Mouse (Mus musculus) liver, embryonic 14.5 days (tissue): ENCODE results near the gene Stpg4. TPM values are rescaled to one million over a fixed set of nuclear protein-coding genes. Genes with fewer than 3 reads are reported as not detected.

Source experiments
- ATAC-seq: fragments of 200-750 bp; cut with Nextera tagmentation; 2 replicates; pipeline ENCODE4 v1.8.0; 2017; ENCODE audit warnings: moderate number of reproducible peaks, mild to moderate bottlenecking, moderate library complexity; ENCODE audit not compliant: insufficient read depth
- DNase-seq, 3 experiments: peaks; one replicate each; pipeline ENCODE4 v3.0.0-alpha.2; 2012 to 2013; ENCODE audit warnings: low read depth in 3 of 3, low spot score in 3 of 3
- H3K27ac ChIP-seq: fragments of 300-500 bp; sonication (generic); 2 replicates; pipeline ENCODE4 v1.5.1; 2014; ENCODE audit warnings: moderate library complexity, mild to moderate bottlenecking, control low read depth, inconsistent platforms
- H3K27me3 ChIP-seq: fragments of 300-500 bp; sonication (generic); 2 replicates; pipeline ENCODE4 v1.6.1; 2014; ENCODE audit warnings: mild to moderate bottlenecking, low read length, moderate library complexity; ENCODE audit not compliant: control insufficient read depth, insufficient read depth
- H3K36me3 ChIP-seq: fragments of 300-500 bp; sonication (generic); replicated peaks from 2 replicates; pipeline ENCODE4 v1.6.1; 2014; ENCODE audit warnings: low read depth; ENCODE audit not compliant: control insufficient read depth, insufficient read depth
- H3K4me1 ChIP-seq, 2 experiments: fragments of 200-500 bp in 1 of 2; fragments of 300-500 bp in 1 of 2; sonication (generic) in 1 of 2; replicated peaks; 2 replicates each; pipeline ENCODE4 v1.6.1; 2012 to 2014; ENCODE audit warnings: antibody characterized with exemption in 1 of 2, inconsistent platforms in 1 of 2, low read length in 1 of 2; ENCODE audit not compliant: control insufficient read depth in 2 of 2, insufficient read depth in 2 of 2
- H3K4me2 ChIP-seq: fragments of 300-500 bp; sonication (generic); 2 replicates; pipeline ENCODE4 v1.6.1; 2014; ENCODE audit warnings: low read depth, mild to moderate bottlenecking, control low read depth, moderate library complexity
- H3K4me3 ChIP-seq, 2 experiments: fragments of 200-500 bp in 1 of 2; fragments of 300-500 bp in 1 of 2; sonication (generic) in 1 of 2; 2 replicates each; pipeline ENCODE4 v1.5.1; 2012 to 2014; ENCODE audit warnings: low read depth in 2 of 2, low read length in 2 of 2, mild to moderate bottlenecking in 2 of 2, control low read depth in 1 of 2, inconsistent platforms in 1 of 2, moderate library complexity in 1 of 2; ENCODE audit not compliant: insufficient read depth in 1 of 2
- H3K9ac ChIP-seq: fragments of 300-500 bp; sonication (generic); replicated peaks from 2 replicates; pipeline ENCODE4 v1.6.1; 2014; ENCODE audit warnings: mild to moderate bottlenecking, control low read depth, moderate library complexity
- H3K9me3 ChIP-seq: fragments of 300-500 bp; sonication (generic); 2 replicates; pipeline ENCODE4 v1.6.1; 2016; ENCODE audit warnings: low read length, mixed read lengths; ENCODE audit not compliant: control insufficient read depth
- CTCF ChIP-seq: IDR thresholded peaks from 2 replicates; pipeline ENCODE4 v1.5.1; 2016; ENCODE audit warnings: antibody characterized with exemption, low read depth, control low read depth
- EP300 ChIP-seq: IDR thresholded peaks from 2 replicates; pipeline ENCODE4 v1.6.1; 2016; ENCODE audit warnings: antibody characterized with exemption, low read depth
- WGBS: fragments of 180-500 bp; shearing (Covaris S2); extraction: QIAGEN DNeasy Blood & Tissue Kit; methylation state at CpG from one replicate; pipeline ENCODE4 v1.1.7; 2014; ENCODE audit not compliant: insufficient replicate concordance; 5-methylcytosine and 5-hydroxymethylcytosine counted together
- polyA plus RNA-seq, 2 experiments: library from polyadenylated mRNA; depleted of rRNA in 1 of 2; stranded (reverse) in 1 of 2; unstranded in 1 of 2; fragments of >200 nt; fragmentation: Nextera tagmentation in 1 of 2; extraction: Ambion mirVana in 1 of 2; gene quantifications; 2 replicates each; pipeline versions ENCODE4 v1.2.1 to v1.2.3; 2012 to 2014

Stpg4 gene
- polyA plus RNA-seq, 2 experiments, result not detected

GRCm38 (mm10) chr17:87385835-87386234 lies 41.7 kb downstream of the Stpg4 start:
- 71% methylated on average over 3 of the region's 3 CpGs for WGBS
- peaks cover 0 to 3% of the 10 kb centered on the region in 2 experiments; a peak in 2 of 4 replicates for H3K4me1 ChIP-seq
- no peaks in the 10 kb centered on the region for H3K27me3 ChIP-seq
- H3K4me2 ChIP-seq, result no peak overlapping the region
- TF ChIP-seq EP300 (no peak), CTCF (no peak)
- H3K9me3 ChIP-seq, result no peaks in the 10 kb centered on the region
- no peak for DNase-seq
- ATAC-seq, result no peak
- no peaks in the 10 kb centered on the region for H3K36me3 ChIP-seq
- no peak overlapping the region for H3K4me3 ChIP-seq
- H3K9ac ChIP-seq, result no peak overlapping the region
- H3K27ac ChIP-seq, result no peak overlapping the region

- 83% methylated on average over 9 of the region's 9 CpGs for WGBS
- H3K4me1 ChIP-seq, result peaks cover 0 to 9% of the 10 kb centered on the region in 2 experiments; a peak in 1 of 4 replicates
- H3K36me3 ChIP-seq, result no peaks in the 10 kb centered on the region
- no peak overlapping the region for H3K9ac ChIP-seq
- TF ChIP-seq CTCF (no peak), EP300 (no peak)
- no peak for ATAC-seq
- no peaks in the 10 kb centered on the region for H3K27me3 ChIP-seq
- H3K27ac ChIP-seq, result no peak overlapping the region
- no peak overlapping the region for H3K4me2 ChIP-seq
- no peak for DNase-seq
- H3K4me3 ChIP-seq, result no peak overlapping the region
- no peaks in the 10 kb centered on the region for H3K9me3 ChIP-seq
Observed at GRCm38 (mm10) chr17:87380681-87381080, 46.9 kb downstream of the Stpg4 start.

GRCm38 (mm10) chr17:87379821-87380220 lies 47.7 kb downstream of the Stpg4 start:
- no peak overlapping the region for H3K9ac ChIP-seq
- no peaks in the 10 kb centered on the region for H3K9me3 ChIP-seq
- DNase-seq (no peak), ATAC-seq (no peak)
- no peaks in the 10 kb centered on the region for H3K27me3 ChIP-seq
- H3K27ac ChIP-seq, result no peak overlapping the region
- no peaks in the 10 kb centered on the region for H3K36me3 ChIP-seq
- 0 out of 4 replicates have a peak, but pooled peaks cover 0 to 7% of the 10 kb centered on the region in 2 experiments for H3K4me1 ChIP-seq
- no peak overlapping the region for H3K4me3 ChIP-seq
- TF ChIP-seq CTCF (no peak), EP300 (no peak)
- 66% methylated on average over 10 of the region's 10 CpGs for WGBS
- H3K4me2 ChIP-seq, result no peak overlapping the region

- DNase-seq, result no peak
- Histone ChIP-seq H3K4me3 (no peak overlapping the region), H3K9ac (no peak overlapping the region), H3K27me3 (no peaks in the 10 kb centered on the region), H3K9me3 (no peaks in the 10 kb centered on the region), H3K4me2 (no peak overlapping the region), H3K36me3 (no peaks in the 10 kb centered on the region), H3K27ac (no peak overlapping the region), H3K4me1 (0 out of 4 replicates have a peak, but pooled peaks cover 0 to 7% of the 10 kb centered on the region in 2 experiments)
- no peak for ATAC-seq
- WGBS, result 64% methylated on average over 11 of the region's 11 CpGs
- no peak for TF ChIP-seq CTCF
- no peak for TF ChIP-seq EP300
Observed at GRCm38 (mm10) chr17:87379160-87379624, 48.3 kb downstream of the Stpg4 start.

GRCm38 (mm10) chr17:87378354-87379159 lies 49.0 kb downstream of the Stpg4 start:
- no peak overlapping the region for H3K4me2 ChIP-seq
- no peaks in the 10 kb centered on the region for H3K36me3 ChIP-seq
- no peak overlapping the region for H3K4me3 ChIP-seq
- no peak overlapping the region for H3K27ac ChIP-seq
- TF ChIP-seq EP300 (no peak), CTCF (no peak)
- H3K27me3 ChIP-seq, result no peaks in the 10 kb centered on the region
- 66% methylated on average over 16 of the region's 16 CpGs for WGBS
- ATAC-seq (no peak), DNase-seq (no peak)
- H3K9me3 ChIP-seq, result no peaks in the 10 kb centered on the region
- H3K4me1 ChIP-seq, result 0 out of 4 replicates have a peak, but pooled peaks cover 0 to 7% of the 10 kb centered on the region in 2 experiments
- no peak overlapping the region for H3K9ac ChIP-seq
